Mouse (Mus musculus) C2C12 (cell line): ENCODE data around the gene Arpc3. TPM values are rescaled to one million over a fixed set of nuclear protein-coding genes. Genes with fewer than 3 reads are reported as not detected.

ENCODE experiments used
- H3K27me3 ChIP-seq: one replicate; pipeline ENCODE4 v1.6.1; 2011; ENCODE audit not compliant: control insufficient read depth, insufficient read depth, insufficient read length
- H3K36me3 ChIP-seq: one replicate; pipeline ENCODE4 v1.6.1; 2011; ENCODE audit not compliant: control insufficient read depth, insufficient read depth
- H3K4me3 ChIP-seq: one replicate; pipeline ENCODE4 v1.5.1; 2011; ENCODE audit warnings: mild to moderate bottlenecking, control low read depth; ENCODE audit not compliant: poor library complexity, insufficient read depth, severe bottlenecking
- H3K79me2 ChIP-seq: one replicate; pipeline ENCODE4 v1.6.1; 2011; ENCODE audit not compliant: control insufficient read depth, insufficient read depth
- H3K79me3 ChIP-seq: one replicate; pipeline ENCODE4 v1.6.1; 2011; ENCODE audit warnings: low read depth, control low read depth
- H3ac ChIP-seq: one replicate; pipeline ENCODE3; 2011; ENCODE audit warnings: low read depth; ENCODE audit not compliant: control insufficient read depth, insufficient read length
- CEBPB ChIP-seq: IDR thresholded peaks from one replicate; pipeline ENCODE4 v1.6.1; 2011; ENCODE audit warnings: low read depth, mild to moderate bottlenecking, control low read depth, moderate library complexity
- CTCF ChIP-seq: IDR thresholded peaks from one replicate; pipeline ENCODE4 v1.5.1; 2011; ENCODE audit not compliant: control insufficient read depth, insufficient read depth, insufficient read length
- FOSL1 ChIP-seq: IDR thresholded peaks from one replicate; pipeline ENCODE4 v1.8.0; 2011; ENCODE audit warnings: mild to moderate bottlenecking, low read length; ENCODE audit not compliant: poor library complexity, insufficient read depth, severe bottlenecking
- MAX ChIP-seq: IDR thresholded peaks from one replicate; pipeline ENCODE4 v1.6.1; 2011; ENCODE audit warnings: mild to moderate bottlenecking, control low read depth
- MYOD1 ChIP-seq: IDR thresholded peaks from one replicate; pipeline ENCODE4 v1.6.1; 2011; ENCODE audit warnings: low read depth; ENCODE audit not compliant: control insufficient read depth, insufficient read length
- MYOG ChIP-seq: IDR thresholded peaks from one replicate; pipeline ENCODE4 v1.6.1; 2011; ENCODE audit not compliant: control insufficient read depth, insufficient read length; ENCODE audit errors: extremely low read depth
- USF1 ChIP-seq: IDR thresholded peaks from one replicate; pipeline ENCODE4 v1.6.1; 2011; ENCODE audit warnings: low read depth, mild to moderate bottlenecking, control low read depth, moderate library complexity
- polyA plus RNA-seq: library from polyadenylated mRNA; unstranded; fragments of >200 nt; fragmentation: generic; extraction: Trizol; gene quantifications from one replicate; pipeline ENCODE4 v1.2.1, GENCODE M21; 2012; ENCODE audit warnings: missing spikeins

The Arpc3 gene
- polyA plus RNA-seq, 1 experiment: 185 TPM

GRCm38 (mm10) chr5:122449946-122450345, 58.3 kb downstream of the Arpc3 start:
- Histone ChIP-seq H3K27me3 (no peaks in the 10 kb centered on the region), H3K4me3 (no peak overlapping the region), H3K79me3 (no peaks in the 10 kb centered on the region), H3ac (no peak overlapping the region), H3K36me3 (peaks cover 49% of the 10 kb centered on the region), H3K79me2 (no peaks in the 10 kb centered on the region)
- no peak for TF ChIP-seq CTCF
- no peak for TF ChIP-seq MYOG
- no peak for TF ChIP-seq FOSL1

- Histone ChIP-seq H3K79me2 (no peaks in the 10 kb centered on the region), H3K36me3 (peaks cover 49% of the 10 kb centered on the region), H3K79me3 (no peaks in the 10 kb centered on the region), H3K4me3 (no peak overlapping the region), H3ac (no peak overlapping the region), H3K27me3 (no peaks in the 10 kb centered on the region)
- TF ChIP-seq MAX (no peak), USF1 (no peak), CEBPB (no peak), MYOG (no peak), MYOD1 (no peak), CTCF (no peak), FOSL1 (no peak)
These were observed 59.2 kb downstream of the Arpc3 start for GRCm38 (mm10) chr5:122450913-122451317.

GRCm38 (mm10) chr5:122451324-122451723, 59.6 kb downstream of the Arpc3 start:
- Histone ChIP-seq H3K79me2 (no peaks in the 10 kb centered on the region), H3K27me3 (no peaks in the 10 kb centered on the region), H3K79me3 (no peaks in the 10 kb centered on the region), H3K36me3 (peaks cover 49% of the 10 kb centered on the region), H3K4me3 (no peak overlapping the region), H3ac (no peak overlapping the region)
- no peak for TF ChIP-seq MYOD1
- no peak for TF ChIP-seq MAX
- TF ChIP-seq CTCF: no peak
- no peak for TF ChIP-seq CEBPB
- TF ChIP-seq MYOG: no peak
- no peak for TF ChIP-seq USF1

- H3K36me3 ChIP-seq: peaks cover 54% of the 10 kb centered on the region
- no peaks in the 10 kb centered on the region for H3K79me3 ChIP-seq
- H3K4me3 ChIP-seq: no peak overlapping the region
- TF ChIP-seq USF1 (no peak), MYOG (no peak), CEBPB (no peak), MAX (no peak), MYOD1 (no peak), FOSL1 (no peak), CTCF (no peak)
- H3K79me2 ChIP-seq: no peaks in the 10 kb centered on the region
- H3ac ChIP-seq: no peak overlapping the region
- H3K27me3 ChIP-seq: no peaks in the 10 kb centered on the region
These were observed 60.5 kb downstream of the Arpc3 start for GRCm38 (mm10) chr5:122452194-122452593.

- Histone ChIP-seq H3ac (no peak overlapping the region), H3K79me2 (no peaks in the 10 kb centered on the region), H3K79me3 (no peaks in the 10 kb centered on the region), H3K4me3 (no peak overlapping the region), H3K27me3 (no peaks in the 10 kb centered on the region), H3K36me3 (peaks cover 63% of the 10 kb centered on the region)
- TF ChIP-seq MAX (no peak), CEBPB (no peak), MYOD1 (no peak), CTCF (no peak), USF1 (no peak), MYOG (no peak), FOSL1 (no peak)
These were observed 61.5 kb downstream of the Arpc3 start for GRCm38 (mm10) chr5:122453188-122453587.

GRCm38 (mm10) chr5:122454442-122454841, 62.8 kb downstream of the Arpc3 start:
- Histone ChIP-seq H3ac (no peak overlapping the region), H3K27me3 (no peaks in the 10 kb centered on the region), H3K79me2 (no peaks in the 10 kb centered on the region), H3K4me3 (no peak overlapping the region), H3K79me3 (no peaks in the 10 kb centered on the region), H3K36me3 (peaks cover 76% of the 10 kb centered on the region)
- TF ChIP-seq FOSL1 (no peak), MAX (no peak), CEBPB (no peak), CTCF (no peak), USF1 (no peak), MYOD1 (no peak), MYOG (no peak)
